In the genomic region with DNA sequence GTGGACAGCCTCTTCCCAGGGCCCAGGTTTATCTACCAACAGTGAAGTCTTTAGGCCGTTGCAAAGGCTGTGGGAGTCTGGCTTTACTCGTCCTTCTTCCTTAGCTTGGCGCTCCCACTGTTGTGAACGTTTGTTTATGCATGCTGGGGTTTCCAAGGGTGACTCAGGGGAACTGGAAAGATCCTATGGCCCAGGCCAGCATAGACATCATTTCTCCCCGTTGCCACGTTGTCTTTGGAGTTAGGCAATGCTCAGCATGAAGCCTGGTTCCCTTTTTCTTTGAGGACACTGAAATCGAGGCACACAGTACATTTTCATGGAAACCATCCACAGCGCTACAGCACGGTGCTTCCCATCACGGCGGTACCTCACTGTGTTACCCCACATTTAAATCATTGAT, we compare ENCODE assay signal across 22 mouse cellular contexts.
DNase-seq lines count a peak whose midpoint lies in the region; ATAC-seq and TF ChIP-seq lines count a peak whose summit lies in the region.
"Had no signal": no experiment of that assay in that cellular context is flagged by ENCODE, and none has a peak within 500 bp of the region (broad histone marks: within the 10 kb centered on the region; RNA-seq: fewer than 3 reads in every experiment).

No protein-coding gene starts in this region.

- no peak overlapping the region for H3K9ac ChIP-seq in midbrain, embryonic 11.5 days (ENCODE audit: low read length)
- no peak overlapping the region for H3K9ac ChIP-seq in midbrain, postnatal 0 days (replicated peaks; ENCODE audit: low read length, poor library complexity, severe bottlenecking)
- no peak overlapping the region for H3K9ac ChIP-seq in midbrain, embryonic 13.5 days (replicated peaks)
- H3K9ac ChIP-seq: limb, embryonic 12.5 days; liver, embryonic 13.5 days; midbrain, embryonic 15.5 days had no signal

- H3K36me3 ChIP-seq in midbrain, embryonic 11.5 days (ENCODE audit: control insufficient read depth, insufficient read depth, low read length), result no peaks in the 10 kb centered on the region
- no peaks in the 10 kb centered on the region for H3K36me3 ChIP-seq in midbrain, postnatal 0 days (ENCODE audit: insufficient read depth, low read length)
- H3K36me3 ChIP-seq in midbrain, embryonic 13.5 days, result no peaks in the 10 kb centered on the region
- H3K36me3 ChIP-seq: hindbrain, embryonic 10.5 days; limb, embryonic 12.5 days; liver, embryonic 13.5 days; midbrain, embryonic 15.5 days had no signal

- H3K27me3 ChIP-seq in midbrain, embryonic 11.5 days (ENCODE audit: control insufficient read depth, insufficient read depth, low read length), result no peaks in the 10 kb centered on the region
- no peaks in the 10 kb centered on the region for H3K27me3 ChIP-seq in midbrain, postnatal 0 days (ENCODE audit: insufficient read depth, low read length)
- H3K27me3 ChIP-seq in midbrain, embryonic 13.5 days, result no peaks in the 10 kb centered on the region
- H3K27me3 ChIP-seq: limb, embryonic 12.5 days; liver, embryonic 13.5 days; midbrain, embryonic 15.5 days had no signal

- no peaks in the 10 kb centered on the region for H3K4me1 ChIP-seq in midbrain, embryonic 11.5 days (ENCODE audit: control insufficient read depth, insufficient read depth, low read length)
- no peaks in the 10 kb centered on the region for H3K4me1 ChIP-seq in midbrain, postnatal 0 days (ENCODE audit: insufficient read depth, low read length)
- no peaks in the 10 kb centered on the region for H3K4me1 ChIP-seq in midbrain, embryonic 13.5 days (replicated peaks)
- H3K4me1 ChIP-seq: hindbrain, embryonic 10.5 days; limb, embryonic 12.5 days; liver, embryonic 13.5 days; midbrain, embryonic 15.5 days had no signal

- H3K4me3 ChIP-seq in gastrocnemius, adult 2 months, result no peak overlapping the region
- no peak overlapping the region for H3K4me3 ChIP-seq in midbrain, embryonic 11.5 days (ENCODE audit: low read depth, low read length)
- H3K4me3 ChIP-seq in midbrain, postnatal 0 days (ENCODE audit: low read depth, low read length), result no peak overlapping the region
- H3K4me3 ChIP-seq in midbrain, embryonic 13.5 days (replicated peaks), result no peak overlapping the region
- H3K4me3 ChIP-seq: hindbrain, embryonic 10.5 days; limb, embryonic 12.5 days; liver, embryonic 13.5 days; midbrain, embryonic 15.5 days had no signal

- TF ChIP-seq CTCF in gastrocnemius, adult 2 months (IDR thresholded peaks at IDR 0.05), result no peak
- no peak for TF ChIP-seq CTCF in midbrain, postnatal 0 days (IDR thresholded peaks at IDR 0.05)

- intact Hi-C loops in gastrocnemius, adult 2 months (cut with DNase I), result no loop called here

- H3K27ac ChIP-seq in gastrocnemius, adult 2 months, result 0 out of 2 replicates have a peak overlapping the region, but pooled peaks have one; percentile 20
- H3K27ac ChIP-seq in midbrain, embryonic 11.5 days (ENCODE audit: low read depth, low read length), result no peak overlapping the region
- H3K27ac ChIP-seq in midbrain, postnatal 0 days (ENCODE audit: low read depth, low read length), result no peak overlapping the region
- H3K27ac ChIP-seq in midbrain, embryonic 13.5 days, result no peak overlapping the region
- H3K27ac ChIP-seq: hindbrain, embryonic 10.5 days; limb, embryonic 12.5 days; liver, embryonic 13.5 days; macrophage; midbrain, embryonic 15.5 days had no signal

- H3K4me2 ChIP-seq in midbrain, embryonic 11.5 days, result no peak overlapping the region
- H3K4me2 ChIP-seq in midbrain, postnatal 0 days (ENCODE audit: low read depth, low read length, poor library complexity, severe bottlenecking), result no peak overlapping the region
- no peak overlapping the region for H3K4me2 ChIP-seq in midbrain, embryonic 13.5 days (replicated peaks)
- H3K4me2 ChIP-seq: limb, embryonic 12.5 days; liver, embryonic 13.5 days; midbrain, embryonic 15.5 days had no signal

- H3K9me3 ChIP-seq in midbrain, embryonic 11.5 days (ENCODE audit: control insufficient read depth, low read length), result no peaks in the 10 kb centered on the region
- H3K9me3 ChIP-seq in midbrain, postnatal 0 days (ENCODE audit: low read length), result no peaks in the 10 kb centered on the region
- H3K9me3 ChIP-seq in midbrain, embryonic 13.5 days, result no peaks in the 10 kb centered on the region
- H3K9me3 ChIP-seq: liver, embryonic 13.5 days; midbrain, embryonic 15.5 days had no signal

- no peak for ATAC-seq in midbrain, embryonic 11.5 days (ENCODE audit: low FRiP score)
- ATAC-seq in midbrain, postnatal 0 days (ENCODE audit: low FRiP score), result no peak
- ATAC-seq in neutrophil, adult 5-6 weeks (ENCODE audit: extremely low read depth, insufficient number of reproducible peaks, low FRiP score, poor library complexity, severe bottlenecking), result peak; percentile 71; the same call in 1 of the 2 replicates
- ATAC-seq in midbrain, embryonic 13.5 days, result no peak
- ATAC-seq: activated CD4-positive, CD25-positive, alpha-beta regulatory T cell, adult 4 months; forebrain, embryonic 16.5 days; midbrain, embryonic 15.5 days had no signal

- 69% methylated on average over 11 of the region's 11 CpGs for WGBS in midbrain, embryonic 11.5 days
- WGBS in midbrain, postnatal 0 days, result 70% methylated on average over 11 of the region's 11 CpGs
- WGBS in midbrain, embryonic 13.5 days, result 68% methylated on average over 11 of the region's 11 CpGs

- no peak for DNase-seq in gastrocnemius, adult 2 months
- no peak for DNase-seq in gastrocnemius, adult 8-10 months (ENCODE audit: low spot score in 2 of 2)
- peak; percentile 68 for DNase-seq in midbrain, embryonic 11.5 days (ENCODE audit: low spot score, missing footprints)
- no peak for DNase-seq in midbrain, postnatal 0 days (ENCODE audit: low spot score)
- DNase-seq in lung, postnatal 36 days, result peak; percentile 62
- no peak for DNase-seq in right cerebral cortex, postnatal 36 days (ENCODE audit: low spot score in 2 of 2)
- DNase-seq: adrenal gland, postnatal 14 days; cerebellum, adult 11-12 months; cerebellum, postnatal 14 days; embryo, embryonic 11 days; kidney, adult 9 months; kidney, postnatal 4 days; liver, embryonic 13.5 days; thymus, postnatal 25 days had no signal

Comparison
In these comparisons a context has a peak if more than half of its experiments do, and no peak if none do; other contexts are left out.
1. DNase-seq: peak in midbrain, embryonic 11.5 days (single experiment) and lung, postnatal 36 days (single experiment); none in gastrocnemius, adult 2 months (single experiment), gastrocnemius, adult 8-10 months (0 of 2), midbrain, postnatal 0 days (single experiment) and right cerebral cortex, postnatal 36 days (0 of 2).